Mouse (Mus musculus): ENCODE measurements around the gene Dusp8.

Gene Dusp8

GRCm38 (mm10) chr7:142071212-142071578 is 24.4 kb downstream of the Dusp8 start:
- no peak for TF ChIP-seq GATA4 (IDR thresholded peaks at IDR 0.05; ENCODE audit: insufficient replicate concordance, low read length)

DNA sequence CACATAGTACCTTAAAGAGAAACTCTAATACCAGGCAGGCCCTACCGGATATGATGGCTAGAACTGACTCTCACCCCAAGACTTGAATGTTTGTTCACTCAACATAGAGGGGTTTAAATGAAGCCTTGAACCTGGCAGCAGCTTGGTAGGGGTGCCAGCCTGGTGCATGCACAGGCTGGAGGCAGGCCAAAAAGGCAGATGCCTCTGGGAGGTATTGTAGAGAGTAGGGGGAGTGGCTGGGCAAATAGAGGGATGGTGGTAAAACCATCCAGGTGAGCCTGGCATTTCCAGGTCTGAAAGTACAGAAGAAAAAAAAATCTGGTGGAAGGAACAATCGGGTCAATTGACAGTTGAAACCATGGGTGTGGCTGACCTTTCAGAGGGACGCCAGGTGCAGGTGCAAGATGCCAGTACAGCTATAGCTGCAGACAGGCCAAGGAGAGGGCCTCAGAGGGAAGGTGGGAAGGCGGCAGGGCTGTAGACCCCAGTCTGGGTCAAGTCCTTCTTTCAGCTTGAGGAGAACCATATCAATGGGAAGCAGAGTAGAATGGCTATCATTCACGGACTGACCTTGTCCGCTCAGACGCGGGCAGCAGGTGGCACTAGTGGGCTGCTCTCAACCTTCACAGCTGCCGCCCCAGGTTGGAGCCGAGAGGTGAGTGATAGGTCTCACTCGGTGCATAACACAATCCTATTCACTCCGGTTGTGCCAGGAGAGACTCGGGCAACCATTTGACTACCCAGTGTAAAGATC is 25.0 kb downstream of the Dusp8 start:
- TF ChIP-seq GATA4 (IDR thresholded peaks at IDR 0.05; ENCODE audit: insufficient replicate concordance, low read length): no peak

DNA sequence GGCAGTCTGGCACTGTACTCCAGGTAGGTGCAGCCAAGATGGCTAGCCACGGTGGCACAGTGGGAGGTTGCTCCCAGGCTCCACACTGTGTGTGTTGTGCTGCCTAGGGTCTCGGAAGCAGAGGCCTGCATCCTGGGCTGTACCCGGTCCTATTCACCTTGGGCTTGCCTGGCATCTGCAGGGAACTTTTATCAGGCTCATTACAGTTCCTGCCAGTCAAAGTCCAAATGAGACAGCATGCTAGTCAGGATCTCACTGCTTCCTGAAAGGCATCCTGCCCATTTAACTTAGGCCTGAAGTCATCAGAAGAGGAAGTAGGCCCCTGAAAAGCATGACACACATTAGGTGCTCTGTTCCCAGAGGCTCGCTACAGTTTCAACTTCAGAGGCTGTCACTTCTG is 27.2 kb downstream of the Dusp8 start:
- no peak for TF ChIP-seq GATA4 (IDR thresholded peaks at IDR 0.05; ENCODE audit: insufficient replicate concordance, low read length)

- no peak for TF ChIP-seq GATA4 (IDR thresholded peaks at IDR 0.05; ENCODE audit: insufficient replicate concordance, low read length)
These were observed 34.6 kb downstream of the Dusp8 start, which contains the start of gene Mob2 for GRCm38 (mm10) chr7:142060931-142061565. Mob2 (minus strand) TSS chr7:142061065.

GRCm38 (mm10) chr7:142060185-142060930 is 35.3 kb downstream of the Dusp8 start:
- TF ChIP-seq GATA4 (IDR thresholded peaks at IDR 0.05; ENCODE audit: insufficient replicate concordance, low read length): no peak

GRCm38 (mm10) chr7:142059024-142059423 is 36.6 kb downstream of the Dusp8 start:
- no peak for TF ChIP-seq GATA4 (IDR thresholded peaks at IDR 0.05; ENCODE audit: insufficient replicate concordance, low read length)

DNA sequence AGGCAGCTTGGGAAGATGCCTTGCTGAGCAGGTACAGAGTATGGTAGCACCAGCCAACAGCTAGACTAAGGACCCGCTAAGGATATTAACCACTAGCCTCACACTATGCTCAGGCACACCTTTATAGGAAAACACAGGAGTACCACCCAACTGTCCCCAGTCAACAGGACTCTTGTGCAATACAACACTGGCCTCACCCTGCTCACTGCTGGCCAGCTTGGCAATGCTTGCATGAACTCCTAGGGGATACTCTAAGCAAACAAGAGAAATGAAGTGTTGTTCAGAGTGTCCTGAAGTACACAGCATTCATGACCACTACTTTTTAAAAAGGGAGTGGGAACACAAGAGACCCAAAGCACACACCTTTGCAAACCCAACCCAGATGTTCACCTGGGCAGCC is 38.5 kb downstream of the Dusp8 start:
- TF ChIP-seq GATA4 (IDR thresholded peaks at IDR 0.05; ENCODE audit: insufficient replicate concordance, low read length): no peak

DNA sequence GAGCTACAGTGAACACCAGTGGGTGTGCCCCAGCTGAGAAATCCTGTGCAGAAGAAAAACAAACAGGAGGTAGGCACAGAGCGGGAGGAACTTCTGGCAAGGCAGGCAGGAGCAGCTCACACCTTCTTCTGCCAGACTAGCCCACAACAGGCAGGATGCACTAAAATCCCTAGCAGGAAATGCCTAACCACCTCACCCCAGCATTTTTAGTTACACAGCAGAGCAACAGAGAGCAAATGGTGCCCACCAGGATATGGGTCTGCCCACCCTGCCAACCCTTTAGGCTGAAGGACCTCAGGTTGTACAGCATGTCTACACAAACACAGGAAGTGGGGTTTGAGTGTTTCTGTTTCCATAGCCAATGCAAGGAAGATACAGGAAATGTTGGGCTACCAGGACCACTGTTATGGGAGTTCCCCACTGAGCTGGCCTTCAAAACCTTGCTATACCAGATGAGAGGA is 39.0 kb downstream of the Dusp8 start:
- no peak for TF ChIP-seq GATA4 (IDR thresholded peaks at IDR 0.05; ENCODE audit: insufficient replicate concordance, low read length)

GRCm38 (mm10) chr7:142055431-142055830 is 40.2 kb downstream of the Dusp8 start:
- TF ChIP-seq GATA4 (IDR thresholded peaks at IDR 0.05; ENCODE audit: insufficient replicate concordance, low read length): no peak

DNA sequence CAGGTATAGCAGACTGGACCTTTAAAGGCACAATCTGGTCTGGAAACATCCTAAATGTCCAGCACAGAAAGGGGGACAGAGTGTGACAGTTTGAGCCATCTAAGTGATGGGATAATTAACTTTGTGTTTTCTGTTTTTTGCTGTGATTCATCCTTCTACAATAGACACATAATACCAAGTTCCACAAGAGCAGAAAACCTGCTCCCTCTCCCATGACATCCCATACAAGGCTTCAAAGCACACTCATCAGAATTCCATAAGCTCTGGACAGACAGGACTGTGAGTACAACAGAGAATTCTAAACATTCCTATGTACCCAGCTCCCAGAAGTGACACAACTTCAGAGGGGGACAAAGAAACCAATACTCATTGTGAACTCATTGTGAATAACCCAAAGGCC is 45.1 kb downstream of the Dusp8 start:
- no peak for TF ChIP-seq GATA4 (IDR thresholded peaks at IDR 0.05; ENCODE audit: insufficient replicate concordance, low read length)

GRCm38 (mm10) chr7:142045932-142046331 is 49.7 kb downstream of the Dusp8 start:
- TF ChIP-seq GATA4 (IDR thresholded peaks at IDR 0.05; ENCODE audit: insufficient replicate concordance, low read length): no peak

GRCm38 (mm10) chr7:142045344-142045743 is 50.3 kb downstream of the Dusp8 start:
- no peak for TF ChIP-seq GATA4 (IDR thresholded peaks at IDR 0.05; ENCODE audit: insufficient replicate concordance, low read length)

DNA sequence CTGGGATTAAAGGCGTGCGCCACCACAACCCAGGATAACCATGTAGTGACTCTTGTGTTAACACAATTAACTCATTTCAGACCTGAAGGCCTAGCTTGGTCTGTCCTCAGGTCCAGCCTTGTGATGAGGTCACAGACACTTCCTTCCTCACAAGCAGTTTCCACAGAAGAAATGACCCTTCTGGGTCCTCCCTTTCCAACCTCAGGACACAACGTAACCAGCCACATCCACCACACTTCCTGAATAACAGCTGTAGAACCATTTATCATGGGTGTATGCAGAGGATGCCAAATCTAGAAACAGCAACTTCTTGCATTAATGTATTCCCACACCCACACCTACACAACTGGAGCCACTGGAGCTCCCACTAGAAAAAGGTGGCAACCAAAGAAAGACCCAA is 54.9 kb downstream of the Dusp8 start:
- no peak for TF ChIP-seq GATA4 (IDR thresholded peaks at IDR 0.05; ENCODE audit: insufficient replicate concordance, low read length)

- no peak for TF ChIP-seq GATA4 (IDR thresholded peaks at IDR 0.05; ENCODE audit: insufficient replicate concordance, low read length)
These were observed 58.0 kb downstream of the Dusp8 start for GRCm38 (mm10) chr7:142037553-142038170.

- TF ChIP-seq GATA4 (IDR thresholded peaks at IDR 0.05; ENCODE audit: insufficient replicate concordance, low read length): no peak
These were observed 60.4 kb downstream of the Dusp8 start for GRCm38 (mm10) chr7:142035048-142035811.
